Mouse (Mus musculus) MEL (cell line): ENCODE measurements around the gene Wdfy3. TPM values are rescaled to one million over a fixed set of nuclear protein-coding genes. Genes with fewer than 3 reads are reported as not detected.

ENCODE experiments used
- DNase-seq: peaks from one replicate; pipeline ENCODE4 v3.0.0; 2011; ENCODE audit warnings: low read depth, low spot score
- H3K27ac ChIP-seq: 2 replicates; pipeline ENCODE4 v1.5.1; 2012; ENCODE audit warnings: low read depth, mild to moderate bottlenecking, control low read depth, low read length, moderate library complexity; ENCODE audit not compliant: control insufficient read depth
- H3K27me3 ChIP-seq, 2 experiments: fragments of 150-350 bp in 1 of 2; sonication (generic) in 1 of 2; 2 replicates each; pipeline ENCODE4 v1.6.1; 2012; ENCODE audit warnings: low read length in 2 of 2, mild to moderate bottlenecking in 2 of 2, improper control_type of control experiment in 1 of 2, moderate library complexity in 1 of 2; ENCODE audit not compliant: insufficient read depth in 2 of 2, control insufficient read depth in 1 of 2
- H3K36me3 ChIP-seq, 2 experiments: 2 replicates each; pipeline ENCODE4 v1.6.1; 2012 to 2014; ENCODE audit warnings: low read length in 2 of 2, improper control_type of control experiment in 1 of 2, inconsistent platforms in 1 of 2, mild to moderate bottlenecking in 1 of 2; ENCODE audit not compliant: insufficient read depth in 2 of 2, control insufficient read depth in 1 of 2
- H3K4me1 ChIP-seq, 2 experiments: fragments of 150-350 bp in 1 of 2; sonication (generic) in 1 of 2; 2 replicates each; pipeline ENCODE4 v1.6.1; 2012; ENCODE audit warnings: low read length in 2 of 2, improper control_type of control experiment in 1 of 2, mild to moderate bottlenecking in 1 of 2; ENCODE audit not compliant: insufficient read depth in 2 of 2, control insufficient read depth in 1 of 2
- H3K4me3 ChIP-seq, 2 experiments: fragments of 150-350 bp in 1 of 2; sonication (generic) in 1 of 2; 2 replicates each; pipeline ENCODE4 v1.5.1; 2012; ENCODE audit warnings: low read depth in 2 of 2, low read length in 2 of 2, mild to moderate bottlenecking in 2 of 2, moderate library complexity in 2 of 2, control low read depth in 1 of 2, improper control_type of control experiment in 1 of 2; ENCODE audit not compliant: control insufficient read depth in 1 of 2, insufficient read depth in 1 of 2
- H3K79me2 ChIP-seq: 2 replicates; pipeline ENCODE4 v1.6.1; 2012; ENCODE audit warnings: mild to moderate bottlenecking, low read length, moderate library complexity; ENCODE audit not compliant: control insufficient read depth, poor library complexity, insufficient read depth
- H3K9ac ChIP-seq: 2 replicates; pipeline ENCODE4 v1.6.1; 2012; ENCODE audit warnings: low read depth, mild to moderate bottlenecking, control low read depth, low read length, moderate library complexity; ENCODE audit not compliant: control insufficient read depth, poor library complexity, severe bottlenecking
- H3K9me3 ChIP-seq: fragments of 150-350 bp; sonication (generic); replicated peaks from 2 replicates; pipeline ENCODE4 v1.6.1; 2012; ENCODE audit warnings: mild to moderate bottlenecking, low read length, improper control_type of control experiment, moderate library complexity; ENCODE audit not compliant: insufficient read depth
- E2F4 ChIP-seq: IDR thresholded peaks from 2 replicates; pipeline ENCODE4 v1.6.1; 2011; ENCODE audit warnings: low read depth, low read length, improper control_type of control experiment, borderline replicate concordance
- ELF1 ChIP-seq: IDR thresholded peaks from 2 replicates; pipeline ENCODE4 v1.6.1; 2014; ENCODE audit warnings: low read depth, mild to moderate bottlenecking, inconsistent platforms, low read length, improper control_type of control experiment, moderate library complexity
- ETS1 ChIP-seq: IDR thresholded peaks from 2 replicates; pipeline ENCODE4 v1.6.1; 2012; ENCODE audit warnings: low read depth, mild to moderate bottlenecking, inconsistent platforms, low read length, improper control_type of control experiment, moderate library complexity
- GATA1 ChIP-seq: IDR thresholded peaks from 2 replicates; pipeline ENCODE4 v1.6.1; 2011; ENCODE audit warnings: low read depth, low read length, improper control_type of control experiment
- JUND ChIP-seq: IDR thresholded peaks from 2 replicates; pipeline ENCODE4 v1.6.1; 2011; ENCODE audit warnings: low read depth, mild to moderate bottlenecking, improper control_type of control experiment, low read length
- KAT2A ChIP-seq: conservative IDR thresholded peaks from 2 replicates; pipeline ENCODE4 v1.6.1; 2012; ENCODE audit warnings: low read depth, low read length, improper control_type of control experiment, inconsistent platforms
- MAX ChIP-seq: IDR thresholded peaks from 2 replicates; pipeline ENCODE4 v1.6.1; 2011; ENCODE audit warnings: low read length, improper control_type of control experiment
- MAZ ChIP-seq: IDR thresholded peaks from 2 replicates; pipeline ENCODE4 v1.6.1; 2012; ENCODE audit warnings: low read depth, mild to moderate bottlenecking, inconsistent platforms, low read length, improper control_type of control experiment
- MEF2A ChIP-seq: IDR thresholded peaks from 2 replicates; pipeline ENCODE4 v1.6.1; 2014; ENCODE audit warnings: low read depth, mild to moderate bottlenecking, inconsistent platforms, low read length, improper control_type of control experiment; ENCODE audit not compliant: poor library complexity, insufficient replicate concordance, severe bottlenecking; ENCODE audit errors: extremely low read depth
- MXI1 ChIP-seq: IDR thresholded peaks from 2 replicates; pipeline ENCODE4 v1.6.1; 2011; ENCODE audit warnings: mild to moderate bottlenecking, low read depth, low read length, improper control_type of control experiment
- MYB ChIP-seq: IDR thresholded peaks from 2 replicates; pipeline ENCODE4 v1.6.1; 2011; ENCODE audit warnings: mild to moderate bottlenecking, low read depth, low read length, improper control_type of control experiment
- NRF1 ChIP-seq: IDR thresholded peaks from 2 replicates; pipeline ENCODE4 v1.6.1; 2014; ENCODE audit warnings: low read depth, mild to moderate bottlenecking, inconsistent platforms, low read length, improper control_type of control experiment, moderate library complexity; ENCODE audit not compliant: poor library complexity, insufficient read depth, severe bottlenecking
- POLR2A ChIP-seq, 2 experiments: IDR thresholded peaks; 2 replicates each; pipeline ENCODE4 v1.6.1; 2011 to 2012; ENCODE audit warnings: low read length in 2 of 2, mild to moderate bottlenecking in 2 of 2, control low read depth in 1 of 2, improper control_type of control experiment in 1 of 2, low read depth in 1 of 2, moderate library complexity in 1 of 2; ENCODE audit not compliant: control insufficient read depth in 1 of 2, insufficient read depth in 1 of 2, poor library complexity in 1 of 2
- POLR2AphosphoS5 ChIP-seq: IDR thresholded peaks from 2 replicates; pipeline ENCODE4 v1.6.1; 2012; ENCODE audit warnings: low read depth, borderline replicate concordance, mild to moderate bottlenecking, inconsistent platforms, low read length, moderate library complexity, mixed read lengths
- RCOR1 ChIP-seq: IDR thresholded peaks from 2 replicates; pipeline ENCODE4 v1.6.1; 2012; ENCODE audit warnings: low read depth, mild to moderate bottlenecking, inconsistent platforms, low read length, improper control_type of control experiment
- SIN3A ChIP-seq: IDR thresholded peaks from 2 replicates; pipeline ENCODE4 v1.6.1; 2012; ENCODE audit warnings: low read length, improper control_type of control experiment, inconsistent platforms
- SMC3 ChIP-seq: IDR thresholded peaks from 2 replicates; pipeline ENCODE4 v1.6.1; 2011; ENCODE audit warnings: low read depth, low read length, improper control_type of control experiment
- UBTF ChIP-seq: IDR thresholded peaks from 2 replicates; pipeline ENCODE4 v1.6.1; 2012; ENCODE audit warnings: low read depth, mild to moderate bottlenecking, inconsistent platforms, low read length, improper control_type of control experiment, moderate library complexity, borderline replicate concordance; ENCODE audit not compliant: insufficient read depth
- USF1 ChIP-seq: IDR thresholded peaks from 2 replicates; pipeline ENCODE4 v1.6.1; 2014; ENCODE audit warnings: low read depth, mild to moderate bottlenecking, inconsistent platforms, low read length, improper control_type of control experiment, moderate library complexity
- USF2 ChIP-seq, 2 experiments: IDR thresholded peaks; 2 replicates each; pipeline ENCODE4 v1.6.1; 2011 to 2012; ENCODE audit warnings: improper control_type of control experiment in 2 of 2, low read length in 2 of 2, borderline replicate concordance in 1 of 2, inconsistent platforms in 1 of 2, low read depth in 1 of 2, mild to moderate bottlenecking in 1 of 2; ENCODE audit not compliant: insufficient read depth in 1 of 2
- ZKSCAN1 ChIP-seq: IDR thresholded peaks from 2 replicates; pipeline ENCODE4 v1.6.1; 2012; ENCODE audit warnings: low read depth, mild to moderate bottlenecking, inconsistent platforms, low read length, improper control_type of control experiment, moderate library complexity
- ZNF384 ChIP-seq: IDR thresholded peaks from 2 replicates; pipeline ENCODE4 v1.6.1; 2012; ENCODE audit warnings: low read depth, mild to moderate bottlenecking, inconsistent platforms, low read length, improper control_type of control experiment
- polyA plus RNA-seq, 2 experiments: library from polyadenylated mRNA; stranded (reverse) in 1 of 2; unstranded in 1 of 2; fragments of >175 nt in 1 of 2; fragments of >200 nt in 1 of 2; gene quantifications; 2 replicates each; pipeline versions ENCODE4 v1.2.1 to v1.2.4; 2012; ENCODE audit warnings: low replicate concordance in 2 of 2, low read depth in 1 of 2; ENCODE audit not compliant: insufficient read length in 2 of 2, insufficient read depth in 1 of 2, missing spikeins in 1 of 2
- total RNA-seq: library from RNA; depleted of rRNA; stranded (reverse); fragments of 300-350 nt; gene quantifications from 2 replicates; pipeline ENCODE4 v1.2.3, GENCODE M21; 2012

Wdfy3 gene
- total and polyA plus RNA-seq, 3 experiments: 10.0 to 21.3 (median 11.9) TPM

DNA sequence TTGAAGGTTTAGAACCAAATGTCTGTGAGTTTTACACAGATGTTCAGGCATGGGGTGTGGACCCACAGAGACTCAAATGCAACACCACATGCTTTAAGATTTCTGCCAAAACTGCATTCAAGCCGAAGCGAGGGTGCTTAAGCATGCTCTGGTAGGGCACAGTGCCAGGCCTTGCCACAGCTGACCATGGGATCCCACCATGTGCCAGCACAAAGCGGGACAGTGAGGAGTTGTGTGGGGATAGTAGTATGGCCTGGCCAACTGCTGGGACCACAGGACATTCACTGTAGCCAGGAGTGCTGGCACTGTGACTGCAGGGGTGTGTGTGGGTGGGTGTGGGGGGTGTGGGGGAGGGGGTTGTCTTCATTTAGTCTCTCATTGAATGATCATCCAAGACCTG is 240.8 kb downstream of the Wdfy3 start:
- Histone ChIP-seq H3K27me3 (no peaks in the 10 kb centered on the region), H3K79me2 (no peaks in the 10 kb centered on the region; the same call in 1 of the 2 replicates), H3K9me3 (no peaks in the 10 kb centered on the region), H3K4me1 (peaks cover 0 to 11% of the 10 kb centered on the region in 2 experiments; a peak in 2 of 4 replicates), H3K9ac (no peak overlapping the region), H3K4me3 (no peak overlapping the region), H3K27ac (no peak overlapping the region), H3K36me3 (peaks cover 0 to 10% of the 10 kb centered on the region in 2 experiments; a peak in 2 of 4 replicates)
- DNase-seq: no peak
- no peak for TF ChIP-seq MAZ
- no peak for TF ChIP-seq MAX
- TF ChIP-seq ETS1: no peak
- no peak for TF ChIP-seq MYB
- TF ChIP-seq E2F4: no peak

DNA sequence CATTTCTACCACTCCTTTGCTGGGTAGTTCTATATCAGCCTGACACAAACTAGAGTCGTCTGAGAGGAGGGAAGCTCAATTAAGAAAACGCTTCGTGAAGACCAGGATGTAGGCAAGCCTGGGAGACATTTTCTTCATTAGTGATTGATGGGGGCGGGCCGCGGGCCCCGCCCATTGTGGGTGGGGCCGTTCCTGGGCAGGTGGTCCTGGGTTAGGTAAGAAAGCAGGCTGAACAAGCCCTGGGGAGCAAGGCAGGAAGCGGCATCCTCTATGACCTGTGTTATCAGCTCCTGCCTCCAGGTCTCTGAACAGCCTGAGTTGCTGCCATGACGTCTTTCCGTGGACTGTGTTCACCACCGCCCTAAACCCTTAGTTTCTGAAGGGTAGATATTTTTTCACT is 242.2 kb downstream of the Wdfy3 start:
- Histone ChIP-seq H3K27me3 (no peaks in the 10 kb centered on the region), H3K36me3 (peaks cover 0 to 10% of the 10 kb centered on the region in 2 experiments; a peak in 2 of 4 replicates), H3K9ac (no peak overlapping the region), H3K4me3 (no peak overlapping the region), H3K79me2 (no peaks in the 10 kb centered on the region; the same call in 1 of the 2 replicates), H3K27ac (no peak overlapping the region), H3K4me1 (peaks cover 0 to 11% of the 10 kb centered on the region in 2 experiments; a peak in 2 of 4 replicates), H3K9me3 (no peaks in the 10 kb centered on the region)
- peak; percentile 8 for DNase-seq
- TF ChIP-seq KAT2A: no peak
- no peak for TF ChIP-seq JUND
- TF ChIP-seq MYB: no peak
- no peak for TF ChIP-seq SIN3A
- TF ChIP-seq ELF1: no peak
- TF ChIP-seq USF1: no peak
- TF ChIP-seq NRF1: no peak
- TF ChIP-seq RCOR1: no peak
- TF ChIP-seq SMC3: no peak
- no peak for TF ChIP-seq POLR2AphosphoS5
- no peak for TF ChIP-seq E2F4
- TF ChIP-seq ZKSCAN1: no peak
- TF ChIP-seq POLR2A (IDR thresholded peaks at IDR 0.05; ENCODE audit: control insufficient read depth in 1 of 2, insufficient read depth in 1 of 2, low read depth in 1 of 2, low read length in 2 of 2, poor library complexity in 1 of 2): no peak
- TF ChIP-seq MXI1: no peak
- no peak for TF ChIP-seq USF2 (IDR thresholded peaks at IDR 0.05; ENCODE audit: borderline replicate concordance in 1 of 2, insufficient read depth in 1 of 2, low read depth in 1 of 2, low read length in 2 of 2)
- no peak for TF ChIP-seq GATA1
- no peak for TF ChIP-seq MEF2A
- TF ChIP-seq ZNF384: no peak
- no peak for TF ChIP-seq UBTF
